Mouse (Mus musculus): ENCODE data around the gene Brwd1. TPM values are rescaled to one million over a fixed set of nuclear protein-coding genes. Genes with fewer than 3 reads are reported as not detected.

The Brwd1 gene
- 107 and 109 TPM in 2 replicates for polyA plus RNA-seq (2014; fragmentation: Nextera tagmentation; extraction: Ambion mirVana)

GRCm38 (mm10) chr16:96082301-96083178, at the start of gene Brwd1:
Gene Brwd1 (minus strand): TSS chr16:96082526.
- no peaks in the 10 kb centered on the region for H3K4me1 ChIP-seq (ENCODE audit: insufficient read depth)
- under 1% methylated on average over 102 of the region's 107 CpGs for WGBS
- H3K4me3 ChIP-seq (ENCODE audit: low read depth, low read length) = peak within 1 kb of the TSS; percentile 98
- no peak for TF ChIP-seq CTCF (IDR thresholded peaks at IDR 0.05; ENCODE audit: low read depth)
- peak; percentile 94 for DNase-seq
- peak within 1 kb of the TSS; percentile 97 for H3K27ac ChIP-seq (ENCODE audit: low read depth)
- no peaks in the 10 kb centered on the region for H3K27me3 ChIP-seq (ENCODE audit: insufficient read depth, low read length)
- H3K9me3 ChIP-seq (ENCODE audit: low read depth, low read length) = no peaks in the 10 kb centered on the region
- peak within 1 kb of the TSS; percentile 73 for H3K4me2 ChIP-seq
- H3K36me3 ChIP-seq (ENCODE audit: insufficient read depth) = peaks cover 36% of the 10 kb centered on the region
- ATAC-seq (ENCODE audit: insufficient read depth) = peak; percentile 84
- peak within 1 kb of the TSS; percentile 95 for H3K9ac ChIP-seq

- peak overlapping the region; percentile 93 for H3K4me2 ChIP-seq
- ATAC-seq (ENCODE audit: insufficient read depth) (no peak), DNase-seq (no peak)
- H3K9ac ChIP-seq = peak overlapping the region; percentile 75
- H3K4me3 ChIP-seq (ENCODE audit: low read depth, low read length) = peak overlapping the region; percentile 66
- peak overlapping the region; percentile 92 for H3K27ac ChIP-seq (ENCODE audit: low read depth)
- TF ChIP-seq CTCF (IDR thresholded peaks at IDR 0.05; ENCODE audit: low read depth) = no peak
- H3K9me3 ChIP-seq (ENCODE audit: low read depth, low read length) = no peaks in the 10 kb centered on the region
- peaks cover 32% of the 10 kb centered on the region for H3K36me3 ChIP-seq (ENCODE audit: insufficient read depth)
- WGBS = 2% methylated on average over 9 of the region's 9 CpGs
- H3K27me3 ChIP-seq (ENCODE audit: insufficient read depth, low read length) = no peaks in the 10 kb centered on the region
- peaks cover 15% of the 10 kb centered on the region; the same call in 1 of the 2 replicates for H3K4me1 ChIP-seq (ENCODE audit: insufficient read depth)
Observed at GRCm38 (mm10) chr16:96128466-96128865, 46.1 kb upstream of the Brwd1 start.

- no peaks in the 10 kb centered on the region for H3K27me3 ChIP-seq (ENCODE audit: insufficient read depth, low read length)
- DNase-seq (peak; percentile 98), ATAC-seq (ENCODE audit: insufficient read depth) (peak; percentile 98)
- H3K27ac ChIP-seq (ENCODE audit: low read depth) = peak within 1 kb of the TSS; percentile 92
- peak within 1 kb of the TSS; percentile 66 for H3K4me3 ChIP-seq (ENCODE audit: low read depth, low read length)
- peak within 1 kb of the TSS; percentile 93 for H3K4me2 ChIP-seq
- H3K9ac ChIP-seq = peak within 1 kb of the TSS; percentile 88
- WGBS = under 1% methylated on average over 45 of the region's 72 CpGs
- TF ChIP-seq CTCF (IDR thresholded peaks at IDR 0.05; ENCODE audit: low read depth) = no peak
- no peaks in the 10 kb centered on the region for H3K9me3 ChIP-seq (ENCODE audit: low read depth, low read length)
- H3K4me1 ChIP-seq (ENCODE audit: insufficient read depth) = peaks cover 15% of the 10 kb centered on the region; the same call in 1 of the 2 replicates
- H3K36me3 ChIP-seq (ENCODE audit: insufficient read depth) = peaks cover 39% of the 10 kb centered on the region
Observed at GRCm38 (mm10) chr16:96127657-96128344, 45.5 kb upstream of the Brwd1 start, which contains the start of gene Hmgn1. Gene Hmgn1 (minus strand): TSS chr16:96127729.

GRCm38 (mm10) chr16:96127288-96127656, 44.9 kb upstream of the Brwd1 start:
- H3K9me3 ChIP-seq (ENCODE audit: low read depth, low read length) = no peaks in the 10 kb centered on the region
- H3K9ac ChIP-seq = peak overlapping the region; percentile 88
- H3K4me3 ChIP-seq (ENCODE audit: low read depth, low read length) = peak overlapping the region; percentile 66
- peak overlapping the region; percentile 88 for H3K27ac ChIP-seq (ENCODE audit: low read depth)
- H3K4me2 ChIP-seq = peak overlapping the region; percentile 93
- under 1% methylated on average over 47 of the region's 52 CpGs for WGBS
- H3K36me3 ChIP-seq (ENCODE audit: insufficient read depth) = peaks cover 44% of the 10 kb centered on the region
- DNase-seq (no peak), ATAC-seq (ENCODE audit: insufficient read depth) (peak; percentile 60)
- H3K4me1 ChIP-seq (ENCODE audit: insufficient read depth) = peaks cover 15% of the 10 kb centered on the region; the same call in 1 of the 2 replicates
- no peaks in the 10 kb centered on the region for H3K27me3 ChIP-seq (ENCODE audit: insufficient read depth, low read length)
- no peak for TF ChIP-seq CTCF (IDR thresholded peaks at IDR 0.05; ENCODE audit: low read depth)

GRCm38 (mm10) chr16:96126684-96127171, 44.4 kb upstream of the Brwd1 start:
- WGBS = 2% methylated on average over 19 of the region's 19 CpGs
- DNase-seq = peak; percentile 61
- no peak for ATAC-seq (ENCODE audit: insufficient read depth)

GRCm38 (mm10) chr16:96120022-96120623, 37.8 kb upstream of the Brwd1 start:
- DNase-seq (no peak), ATAC-seq (ENCODE audit: insufficient read depth) (no peak)
- no peak overlapping the region for H3K27ac ChIP-seq (ENCODE audit: low read depth)
- H3K9ac ChIP-seq = no peak overlapping the region
- H3K4me2 ChIP-seq = no peak overlapping the region
- H3K27me3 ChIP-seq (ENCODE audit: insufficient read depth, low read length) = no peaks in the 10 kb centered on the region
- 55% methylated on average over 4 of the region's 4 CpGs for WGBS
- no peaks in the 10 kb centered on the region for H3K9me3 ChIP-seq (ENCODE audit: low read depth, low read length)
- H3K36me3 ChIP-seq (ENCODE audit: insufficient read depth) = peaks cover 42% of the 10 kb centered on the region
- no peaks in the 10 kb centered on the region for H3K4me1 ChIP-seq (ENCODE audit: insufficient read depth)
- no peak overlapping the region for H3K4me3 ChIP-seq (ENCODE audit: low read depth, low read length)
- no peak for TF ChIP-seq CTCF (IDR thresholded peaks at IDR 0.05; ENCODE audit: low read depth)

More at GRCm38 (mm10) chr16:96126684-96127171, 44.4 kb upstream of the Brwd1 start:
- Histone ChIP-seq H3K27ac (ENCODE audit: low read depth) (peak overlapping the region; percentile 88), H3K36me3 (ENCODE audit: insufficient read depth) (peaks cover 46% of the 10 kb centered on the region), H3K4me2 (peak overlapping the region; percentile 93), H3K9ac (peak overlapping the region; percentile 88), H3K4me3 (ENCODE audit: low read depth, low read length) (peak overlapping the region; percentile 66), H3K4me1 (ENCODE audit: insufficient read depth) (peaks cover 15% of the 10 kb centered on the region; the same call in 1 of the 2 replicates), H3K27me3 (ENCODE audit: insufficient read depth, low read length) (no peaks in the 10 kb centered on the region), H3K9me3 (ENCODE audit: low read depth, low read length) (no peaks in the 10 kb centered on the region)
- TF ChIP-seq CTCF (IDR thresholded peaks at IDR 0.05; ENCODE audit: low read depth) = no peak

Data from lung, embryonic 14.5 days (tissue).